12 mouse cellular contexts compared by ENCODE assay signal in the genomic region with DNA sequence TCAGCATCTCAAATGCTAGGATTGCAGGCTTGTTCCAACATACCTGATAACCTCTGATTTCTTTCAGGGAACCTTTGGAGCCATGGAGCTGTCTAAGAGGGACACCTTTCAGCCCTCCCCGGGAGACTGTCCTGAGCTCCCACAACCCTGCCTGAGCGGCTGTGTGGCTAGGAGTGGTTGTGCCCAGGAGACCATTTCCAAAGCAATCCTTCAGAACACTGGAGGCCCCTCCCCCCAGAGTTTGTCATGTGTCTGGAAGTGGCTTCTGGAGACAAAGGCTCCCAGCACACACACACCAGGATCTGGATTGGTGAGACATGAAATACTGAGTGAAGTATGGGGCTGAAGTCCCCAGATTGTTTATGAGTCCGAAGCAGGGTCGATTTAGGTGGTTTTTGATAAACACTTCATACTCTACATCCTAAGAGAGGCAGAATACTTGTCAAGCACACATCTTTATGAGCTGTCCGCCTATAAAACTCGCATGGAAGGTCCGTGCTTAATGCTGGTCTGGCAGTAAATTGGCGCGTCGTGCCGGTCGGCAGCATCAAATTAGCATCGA. TPM values are rescaled to one million over a fixed set of nuclear protein-coding genes. Genes with fewer than 3 reads are reported as not detected.
DNase-seq lines count a peak whose midpoint lies in the region; ATAC-seq and TF ChIP-seq lines count a peak whose summit lies in the region.
"Had no signal": no experiment of that assay in that cellular context is flagged by ENCODE, and none has a peak within 500 bp of the region (broad histone marks: within the 10 kb centered on the region; RNA-seq: fewer than 3 reads in every experiment).

No protein-coding gene starts in this region.

- H3K4me2 ChIP-seq in neural tube, embryonic 12.5 days (replicated peaks) = peak overlapping the region; percentile 44
- no peak overlapping the region for H3K4me2 ChIP-seq in liver, postnatal 0 days (ENCODE audit: low read depth, low read length)
- H3K4me2 ChIP-seq: heart, embryonic 15.5 days had no signal

- whole genome bisulfite sequencing in neural tube, embryonic 12.5 days = 15% methylated on average over 13 of the region's 13 CpGs
- WGBS in liver, postnatal 0 days (ENCODE audit: insufficient replicate concordance) = 51% methylated on average over 13 of the region's 13 CpGs

- ATAC-seq in neural tube, embryonic 12.5 days (ENCODE audit: low FRiP score, low read depth) = peak; percentile 69; the same call in 1 of the 2 replicates
- ATAC-seq in liver, postnatal 0 days = no peak

- peak; percentile 35 for DNase-seq in kidney, postnatal 10 days
- DNase-seq in kidney, postnatal 14 days = no peak
- peak; percentile 67 for DNase-seq in brain, embryonic 14.5 days (ENCODE audit: low read depth)
- peak; percentile 43 for DNase-seq in forelimb bud, embryonic 11.5 days (ENCODE audit: low read depth, low spot score)
- no peak for DNase-seq in left cerebral cortex, adult 18-20 months (ENCODE audit: low spot score in 2 of 2)
- DNase-seq in liver, postnatal 0 days = no peak
- DNase-seq in left cerebral cortex, adult 9 months (ENCODE audit: low spot score in 2 of 2) = no peak
- DNase-seq: thymus, adult 18-20 months had no signal

- H3K27ac ChIP-seq in neural tube, embryonic 12.5 days = peak overlapping the region; percentile 64
- H3K27ac ChIP-seq in liver, postnatal 0 days (ENCODE audit: low read depth) = no peak overlapping the region
- H3K27ac ChIP-seq: heart, embryonic 15.5 days; layer of hippocampus, adult 2 months had no signal

- H3K4me1 ChIP-seq in neural tube, embryonic 12.5 days = peaks cover 47% of the 10 kb centered on the region
- no peaks in the 10 kb centered on the region for H3K4me1 ChIP-seq in liver, postnatal 0 days (ENCODE audit: insufficient read depth)

- no peak for TF ChIP-seq POLR2A in brain, embryonic 14.5 days (IDR thresholded peaks at IDR 0.05; ENCODE audit: borderline replicate concordance, extremely low read depth, insufficient read depth, insufficient read length, poor library complexity, severe bottlenecking)

- H3K9ac ChIP-seq in neural tube, embryonic 12.5 days = no peak overlapping the region
- no peak overlapping the region for H3K9ac ChIP-seq in liver, postnatal 0 days (replicated peaks)
- H3K9ac ChIP-seq: heart, embryonic 15.5 days had no signal

- TF ChIP-seq CTCF in brain, embryonic 14.5 days (IDR thresholded peaks at IDR 0.05; ENCODE audit: borderline replicate concordance, extremely low read depth, insufficient read depth, insufficient read length) = no peak
- TF ChIP-seq CTCF in liver, postnatal 0 days (IDR thresholded peaks at IDR 0.05; ENCODE audit: low read depth) = no peak

- no peak for TF ChIP-seq EP300 in liver, postnatal 0 days (IDR thresholded peaks at IDR 0.05; ENCODE audit: low read depth)

- no peak overlapping the region for H3K4me3 ChIP-seq in neural tube, embryonic 12.5 days
- no peak overlapping the region for H3K4me3 ChIP-seq in liver, postnatal 0 days (ENCODE audit: low read depth, low read length)
- H3K4me3 ChIP-seq: erythroblast, embryonic 14.5 days; heart, embryonic 15.5 days; layer of hippocampus, adult 2 months had no signal

- H3K27me3 ChIP-seq in neural tube, embryonic 12.5 days (replicated peaks) = no peaks in the 10 kb centered on the region
- H3K27me3 ChIP-seq in liver, postnatal 0 days (ENCODE audit: insufficient read depth, low read length) = no peaks in the 10 kb centered on the region

- no peaks in the 10 kb centered on the region for H3K36me3 ChIP-seq in neural tube, embryonic 12.5 days
- H3K36me3 ChIP-seq in liver, postnatal 0 days (replicated peaks; ENCODE audit: insufficient read depth, low read length) = no peaks in the 10 kb centered on the region
- H3K36me3 ChIP-seq: heart, embryonic 15.5 days had no signal

- H3K9me3 ChIP-seq in neural tube, embryonic 12.5 days = no peaks in the 10 kb centered on the region
- no peaks in the 10 kb centered on the region for H3K9me3 ChIP-seq in liver, postnatal 0 days (ENCODE audit: low read length)
- H3K9me3 ChIP-seq: heart, embryonic 15.5 days had no signal

RNA-seq across cellular contexts. Expression of a gene that starts 12.5 kb away (rescaled TPM):
- polyA plus RNA-seq in brain, embryonic 14.5 days (2012; rRNA removed) = 13.3 and 13.6 TPM in 2 replicates
- 33.8 and 42.4 TPM in 2 replicates for polyA plus RNA-seq in neural tube, embryonic 12.5 days (2016; fragmentation: Nextera tagmentation; extraction: Ambion mirVana)
- 10 to 100 TPM; 22.4 to 27.9 TPM for total RNA-seq in left cerebral cortex, adult 18-20 months (2021)
- 0.21 and 0.47 TPM in 2 replicates for polyA plus RNA-seq in liver, postnatal 0 days (2015; fragmentation: Nextera tagmentation; extraction: Ambion mirVana)
- polyA plus RNA-seq: erythroblast, embryonic 14.5 days had no signal

Comparison
In these comparisons a context has a peak if more than half of its experiments do, and no peak if none do; other contexts are left out.
1. DNase-seq: peak in kidney, postnatal 10 days (single experiment), brain, embryonic 14.5 days (single experiment) and forelimb bud, embryonic 11.5 days (single experiment); none in kidney, postnatal 14 days (single experiment), left cerebral cortex, adult 18-20 months (0 of 2), liver, postnatal 0 days (single experiment) and left cerebral cortex, adult 9 months (0 of 2).